ENCODE assay signal across 16 mouse cellular contexts in the genomic region with DNA sequence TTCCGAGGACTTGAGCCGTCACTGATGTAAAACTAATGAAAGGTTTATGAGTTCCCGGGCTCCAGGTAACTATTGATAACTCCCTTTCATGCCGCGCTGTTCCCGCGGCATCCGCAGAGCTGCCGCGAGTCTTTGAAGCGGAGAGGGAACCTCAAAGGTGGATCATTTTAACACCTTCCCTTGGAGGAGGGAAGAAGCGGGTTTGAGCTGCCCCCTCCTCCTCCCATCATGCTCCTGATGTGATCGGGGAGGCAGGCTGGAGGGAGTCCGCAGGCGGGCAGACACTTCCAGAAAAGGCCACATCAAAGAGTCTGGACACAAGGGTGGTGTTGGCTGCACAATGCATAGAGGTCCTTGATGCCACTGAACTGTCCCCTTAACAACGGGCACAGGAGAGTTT. TPM values are rescaled to one million over a fixed set of nuclear protein-coding genes. Genes with fewer than 3 reads are reported as not detected.
DNase-seq lines count a peak whose midpoint lies in the region; ATAC-seq and TF ChIP-seq lines count a peak whose summit lies in the region.
"Had no signal": no experiment of that assay in that cellular context is flagged by ENCODE, and none has a peak within 500 bp of the region (broad histone marks: within the 10 kb centered on the region; RNA-seq: fewer than 3 reads in every experiment).

No protein-coding gene starts in this region.

- H3K36me3 ChIP-seq in kidney, embryonic 16.5 days (ENCODE audit: insufficient read depth, low read length), result no peaks in the 10 kb centered on the region
- no peaks in the 10 kb centered on the region for H3K36me3 ChIP-seq in kidney, adult 2 months (ENCODE audit: control insufficient read depth, insufficient read depth, low read length)
- no peaks in the 10 kb centered on the region for H3K36me3 ChIP-seq in limb, embryonic 10.5 days
- no peaks in the 10 kb centered on the region for H3K36me3 ChIP-seq in neural tube, embryonic 14.5 days (ENCODE audit: control insufficient read depth, insufficient read depth, low read length)

- no peaks in the 10 kb centered on the region for H3K9me3 ChIP-seq in kidney, embryonic 16.5 days (ENCODE audit: low read length)
- H3K9me3 ChIP-seq in limb, embryonic 10.5 days (replicated peaks), result no peaks in the 10 kb centered on the region
- H3K9me3 ChIP-seq in neural tube, embryonic 14.5 days (ENCODE audit: control insufficient read depth, low read length), result no peaks in the 10 kb centered on the region

- no peak overlapping the region for H3K27ac ChIP-seq in kidney, embryonic 16.5 days (ENCODE audit: low read length)
- H3K27ac ChIP-seq in kidney, adult 2 months (ENCODE audit: insufficient read depth, low read depth, low read length), result no peak overlapping the region
- H3K27ac ChIP-seq in limb, embryonic 10.5 days, result no peak overlapping the region
- no peak overlapping the region for H3K27ac ChIP-seq in neural tube, embryonic 14.5 days (ENCODE audit: low read depth, low read length)

- no peak for TF ChIP-seq CTCF in kidney, adult 2 months (conservative IDR thresholded peaks at IDR 0.05; ENCODE audit: insufficient read depth, insufficient read length, low read depth, low read length)

- peak overlapping the region; percentile 15; the same call in 1 of the 2 replicates for H3K4me2 ChIP-seq in kidney, embryonic 16.5 days (replicated peaks; ENCODE audit: low read depth, low read length)
- 0 out of 2 replicates have a peak overlapping the region, but pooled peaks have one; percentile 3 for H3K4me2 ChIP-seq in neural tube, embryonic 14.5 days (ENCODE audit: low read depth, low read length)

- WGBS in kidney, embryonic 16.5 days, result 3% methylated on average over 16 of the region's 16 CpGs
- 4% methylated on average over 16 of the region's 16 CpGs for WGBS in kidney, adult 2 months
- 6% methylated on average over 16 of the region's 16 CpGs for WGBS in limb, embryonic 10.5 days
- WGBS in neural tube, embryonic 14.5 days, result 6% methylated on average over 16 of the region's 16 CpGs

- no peak for ATAC-seq in kidney, embryonic 16.5 days (ENCODE audit: low FRiP score, low TSS enrichment)
- 0 out of 2 replicates have a peak, but pooled peaks have one; percentile 16 for ATAC-seq in neural tube, embryonic 14.5 days (ENCODE audit: low read depth)

- TF ChIP-seq POLR2A in kidney, adult 2 months (IDR thresholded peaks at IDR 0.05; ENCODE audit: low read depth, low read length), result no peak

- peaks cover 5% of the 10 kb centered on the region; the same call in 1 of the 2 replicates for H3K4me1 ChIP-seq in kidney, embryonic 16.5 days (ENCODE audit: insufficient read depth, low read length)
- H3K4me1 ChIP-seq in kidney, adult 2 months (ENCODE audit: control insufficient read depth, insufficient read depth, low read length), result no peaks in the 10 kb centered on the region
- H3K4me1 ChIP-seq in limb, embryonic 10.5 days, result peaks cover 37% of the 10 kb centered on the region
- peaks cover 16% of the 10 kb centered on the region for H3K4me1 ChIP-seq in neural tube, embryonic 14.5 days (ENCODE audit: control insufficient read depth, insufficient read depth, low read length)

- H3K9ac ChIP-seq in kidney, embryonic 16.5 days (replicated peaks; ENCODE audit: low read length), result no peak overlapping the region
- H3K9ac ChIP-seq in neural tube, embryonic 14.5 days (replicated peaks; ENCODE audit: low read depth, low read length), result no peak overlapping the region

- peaks cover 25% of the 10 kb centered on the region for H3K27me3 ChIP-seq in kidney, embryonic 16.5 days (ENCODE audit: insufficient read depth, low read length)
- H3K27me3 ChIP-seq in kidney, adult 2 months (replicated peaks; ENCODE audit: control insufficient read depth, insufficient read depth, low read length), result no peaks in the 10 kb centered on the region
- peaks cover 42% of the 10 kb centered on the region for H3K27me3 ChIP-seq in limb, embryonic 10.5 days (ENCODE audit: low read depth, poor library complexity, severe bottlenecking)
- H3K27me3 ChIP-seq in neural tube, embryonic 14.5 days (ENCODE audit: control insufficient read depth, insufficient read depth, low read length), result no peaks in the 10 kb centered on the region

- peak; percentile 30 for DNase-seq in embryo, embryonic 10.5 days (ENCODE audit: low spot score)
- no peak for DNase-seq in embryo, embryonic 11 days
- no peak for DNase-seq in kidney, adult 2 months
- DNase-seq in limb, embryonic 10.5 days (ENCODE audit: low spot score), result no peak
- DNase-seq in adrenal gland, postnatal 10 days, result no peak
- no peak for DNase-seq in lung, postnatal 36 days
- DNase-seq: adrenal gland, postnatal 36 days; cerebellum, adult 2 months; heart, postnatal 10 days; kidney, adult 11 months; layer of hippocampus, adult 9-11 months; lung, adult 18-20 months; right cerebral cortex, adult 18-20 months; thymus, adult 18-20 months had no signal

- no peak overlapping the region for H3K4me3 ChIP-seq in kidney, embryonic 16.5 days (ENCODE audit: low read length)
- H3K4me3 ChIP-seq in kidney, adult 2 months (ENCODE audit: insufficient read depth, low read depth, low read length), result no peak overlapping the region
- H3K4me3 ChIP-seq in limb, embryonic 10.5 days, result peak overlapping the region; percentile 31
- H3K4me3 ChIP-seq in neural tube, embryonic 14.5 days (ENCODE audit: low read depth, low read length), result no peak overlapping the region

RNA-seq across cellular contexts. Expression of a gene that starts 29.0 kb away (rescaled TPM):
- polyA plus RNA-seq in kidney, embryonic 16.5 days (2015; fragmentation: Nextera tagmentation; extraction: Ambion mirVana), result 32.7 and 33.1 TPM in 2 replicates
- polyA plus RNA-seq in kidney, adult 2 months (2012; rRNA removed), result 50.8 and 61.6 TPM in 2 replicates
- polyA plus RNA-seq in limb, embryonic 10.5 days (2016; fragmentation: Nextera tagmentation; extraction: Ambion mirVana), result 25.9 and 26.4 TPM in 2 replicates
- 13.3 and 13.4 TPM in 2 replicates for polyA plus RNA-seq in neural tube, embryonic 14.5 days (2014; fragmentation: Nextera tagmentation; extraction: Ambion mirVana)
- 10 to 100 TPM; 17.6 to 18.5 TPM for total RNA-seq in adrenal gland, postnatal 10 days (2021)

RNA-seq across cellular contexts. Expression of a gene that starts 32.8 kb away (rescaled TPM):
- 16.3 and 18.8 TPM in 2 replicates for polyA plus RNA-seq in kidney, embryonic 16.5 days (2015; fragmentation: Nextera tagmentation; extraction: Ambion mirVana)
- polyA plus RNA-seq in kidney, adult 2 months (2012; rRNA removed), result 39.8 and 50.1 TPM in 2 replicates
- 20.6 and 22.3 TPM in 2 replicates for polyA plus RNA-seq in limb, embryonic 10.5 days (2016; fragmentation: Nextera tagmentation; extraction: Ambion mirVana)
- polyA plus RNA-seq in neural tube, embryonic 14.5 days (2014; fragmentation: Nextera tagmentation; extraction: Ambion mirVana), result 33.0 and 33.7 TPM in 2 replicates
- 10 to 100 TPM; 68.4 to 77.9 TPM for total RNA-seq in adrenal gland, postnatal 10 days (2021)
